ENCODE assay signal across 27 mouse cellular contexts in genomic region chr10:115476506-115476905, GRCm38 (mm10).
DNase-seq lines count a peak whose midpoint lies in the region; ATAC-seq and TF ChIP-seq lines count a peak whose summit lies in the region.
"Had no signal": no experiment of that assay in that cellular context is flagged by ENCODE, and none has a peak within 500 bp of the region (broad histone marks: within the 10 kb centered on the region; RNA-seq: fewer than 3 reads in every experiment).

No protein-coding gene starts in this region.

- H3K27me3 ChIP-seq in liver, postnatal 0 days (ENCODE audit: insufficient read depth, low read length): no peaks in the 10 kb centered on the region
- no peaks in the 10 kb centered on the region for H3K27me3 ChIP-seq in liver, embryonic 11.5 days (replicated peaks; ENCODE audit: control insufficient read depth, insufficient read depth, low read length)
- no peaks in the 10 kb centered on the region for H3K27me3 ChIP-seq in stomach, embryonic 16.5 days (ENCODE audit: control insufficient read depth, insufficient read depth, low read length)
- H3K27me3 ChIP-seq in stomach, postnatal 0 days (ENCODE audit: control insufficient read depth, insufficient read depth, low read length): no peaks in the 10 kb centered on the region; the same call in 1 of the 2 replicates
- no peaks in the 10 kb centered on the region for H3K27me3 ChIP-seq in hindbrain, embryonic 16.5 days (replicated peaks; ENCODE audit: control insufficient read depth, insufficient read depth, low read length)
- H3K27me3 ChIP-seq: heart, embryonic 12.5 days; heart, embryonic 15.5 days had no signal

- no peak for TF ChIP-seq EP300 in liver, postnatal 0 days (IDR thresholded peaks at IDR 0.05; ENCODE audit: low read depth)
- TF ChIP-seq EP300 in stomach, postnatal 0 days (optimal IDR thresholded peaks at IDR 0.05): no peak

- no peaks in the 10 kb centered on the region for H3K36me3 ChIP-seq in liver, postnatal 0 days (replicated peaks; ENCODE audit: insufficient read depth, low read length)
- no peaks in the 10 kb centered on the region for H3K36me3 ChIP-seq in liver, embryonic 11.5 days (ENCODE audit: control insufficient read depth, insufficient read depth, low read length)
- H3K36me3 ChIP-seq in stomach, embryonic 16.5 days (ENCODE audit: control insufficient read depth, insufficient read depth, low read length): no peaks in the 10 kb centered on the region
- no peaks in the 10 kb centered on the region for H3K36me3 ChIP-seq in stomach, postnatal 0 days (ENCODE audit: control insufficient read depth, insufficient read depth, low read length)
- no peaks in the 10 kb centered on the region for H3K36me3 ChIP-seq in hindbrain, embryonic 16.5 days (ENCODE audit: control insufficient read depth, insufficient read depth, low read length)
- H3K36me3 ChIP-seq: forebrain, embryonic 10.5 days; heart, embryonic 12.5 days; heart, embryonic 15.5 days; hindbrain, embryonic 10.5 days; hindbrain, embryonic 13.5 days had no signal

- H3K4me1 ChIP-seq in liver, postnatal 0 days (ENCODE audit: insufficient read depth): no peaks in the 10 kb centered on the region; the same call in none of the 2 replicates
- H3K4me1 ChIP-seq in liver, embryonic 11.5 days (replicated peaks; ENCODE audit: control insufficient read depth, insufficient read depth, low read length): peaks cover 3% of the 10 kb centered on the region; the same call in 1 of the 2 replicates
- H3K4me1 ChIP-seq in stomach, embryonic 16.5 days (ENCODE audit: control insufficient read depth, insufficient read depth, low read length): 0 out of 2 replicates have a peak, but pooled peaks cover 3% of the 10 kb centered on the region
- no peaks in the 10 kb centered on the region for H3K4me1 ChIP-seq in stomach, postnatal 0 days (replicated peaks; ENCODE audit: control insufficient read depth, insufficient read depth)
- H3K4me1 ChIP-seq in hindbrain, embryonic 16.5 days (ENCODE audit: control insufficient read depth, insufficient read depth, low read depth, low read length): peaks cover 9% of the 10 kb centered on the region

- 84% methylated on average over 9 of the region's 9 CpGs for WGBS in liver, postnatal 0 days (ENCODE audit: insufficient replicate concordance)
- WGBS in liver, embryonic 11.5 days: 85% methylated on average over 9 of the region's 9 CpGs
- 90% methylated on average over 9 of the region's 9 CpGs for WGBS in stomach, embryonic 16.5 days
- 95% methylated on average over 9 of the region's 9 CpGs for WGBS in stomach, postnatal 0 days
- 90% methylated on average over 9 of the region's 9 CpGs for WGBS in hindbrain, embryonic 16.5 days

- H3K4me3 ChIP-seq in liver, postnatal 0 days (ENCODE audit: low read depth, low read length): no peak overlapping the region
- no peak overlapping the region for H3K4me3 ChIP-seq in liver, embryonic 11.5 days (ENCODE audit: low read depth, low read length)
- H3K4me3 ChIP-seq in stomach, embryonic 16.5 days (replicated peaks; ENCODE audit: low read length): no peak overlapping the region
- no peak overlapping the region for H3K4me3 ChIP-seq in stomach, postnatal 0 days (ENCODE audit: low read depth, low read length)
- no peak overlapping the region for H3K4me3 ChIP-seq in hindbrain, embryonic 16.5 days (ENCODE audit: low read length)
- H3K4me3 ChIP-seq: forebrain, embryonic 10.5 days; forebrain, embryonic 13.5 days; heart, embryonic 12.5 days; heart, embryonic 15.5 days; hindbrain, embryonic 10.5 days; hindbrain, embryonic 13.5 days had no signal

- ATAC-seq in liver, postnatal 0 days: peak; percentile 27; the same call in 1 of the 2 replicates
- no peak for ATAC-seq in liver, embryonic 11.5 days (replicated peaks; ENCODE audit: low FRiP score)
- ATAC-seq in stomach, embryonic 16.5 days (ENCODE audit: insufficient read depth, low FRiP score): peak; percentile 37; the same call in 1 of the 2 replicates
- ATAC-seq in stomach, postnatal 0 days (ENCODE audit: low FRiP score, low TSS enrichment): no peak
- ATAC-seq in neutrophil, adult 5-6 weeks (ENCODE audit: extremely low read depth, insufficient number of reproducible peaks, low FRiP score, poor library complexity, severe bottlenecking): peak; percentile 53; the same call in 1 of the 2 replicates
- ATAC-seq in hindbrain, embryonic 16.5 days: no peak
- ATAC-seq in megakaryocyte-erythroid progenitor cell, adult 5-6 weeks (replicated peaks; ENCODE audit: low FRiP score, low TSS enrichment, poor library complexity, severe bottlenecking): no peak
- ATAC-seq: activated CD4-positive, CD25-positive, alpha-beta regulatory T cell, adult 4 months; forebrain, embryonic 13.5 days; forebrain, embryonic 16.5 days; hindbrain, postnatal 0 days had no signal

- H3K9ac ChIP-seq in liver, postnatal 0 days (replicated peaks): no peak overlapping the region
- no peak overlapping the region for H3K9ac ChIP-seq in liver, embryonic 11.5 days (ENCODE audit: low read depth, low read length)
- H3K9ac ChIP-seq in stomach, embryonic 16.5 days (ENCODE audit: low read length): no peak overlapping the region
- H3K9ac ChIP-seq in stomach, postnatal 0 days (ENCODE audit: low read length): no peak overlapping the region
- H3K9ac ChIP-seq in hindbrain, embryonic 16.5 days (ENCODE audit: low read depth, low read length): no peak overlapping the region
- H3K9ac ChIP-seq: forebrain, embryonic 13.5 days; heart, embryonic 12.5 days; heart, embryonic 15.5 days; hindbrain, embryonic 13.5 days had no signal

- DNase-seq in liver, postnatal 0 days: peak; percentile 26
- DNase-seq in liver, embryonic 11.5 days (ENCODE audit: low spot score): no peak
- no peak for DNase-seq in stomach, postnatal 0 days (ENCODE audit: low spot score)
- DNase-seq: adrenal gland, adult 8-10 months; adrenal gland, postnatal 25 days; cerebellum, adult 11-12 months; cerebellum, adult 8-10 months; cerebellum, postnatal 10 days; cerebellum, postnatal 36 days; embryo, embryonic 11 days; gastrocnemius, postnatal 10 days; gastrocnemius, postnatal 36 days; heart, postnatal 10 days; heart, postnatal 36 days had no signal

- H3K27ac ChIP-seq in liver, postnatal 0 days (ENCODE audit: low read depth): no peak overlapping the region
- H3K27ac ChIP-seq in liver, embryonic 11.5 days (ENCODE audit: low read depth, low read length): no peak overlapping the region
- H3K27ac ChIP-seq in stomach, embryonic 16.5 days (ENCODE audit: low read length): no peak overlapping the region
- H3K27ac ChIP-seq in stomach, postnatal 0 days (replicated peaks): no peak overlapping the region
- H3K27ac ChIP-seq in hindbrain, embryonic 16.5 days (ENCODE audit: low read depth, low read length): no peak overlapping the region
- H3K27ac ChIP-seq: forebrain, embryonic 10.5 days; forebrain, embryonic 13.5 days; heart, embryonic 15.5 days; hindbrain, embryonic 10.5 days; hindbrain, embryonic 13.5 days; hindbrain, postnatal 0 days had no signal

- H3K9me3 ChIP-seq in liver, postnatal 0 days (ENCODE audit: low read length): no peaks in the 10 kb centered on the region
- H3K9me3 ChIP-seq in liver, embryonic 11.5 days (ENCODE audit: control insufficient read depth, low read length): no peaks in the 10 kb centered on the region
- H3K9me3 ChIP-seq in stomach, embryonic 16.5 days (replicated peaks; ENCODE audit: control insufficient read depth, low read length): no peaks in the 10 kb centered on the region
- H3K9me3 ChIP-seq in stomach, postnatal 0 days (ENCODE audit: control insufficient read depth, low read length): no peaks in the 10 kb centered on the region
- H3K9me3 ChIP-seq in hindbrain, embryonic 16.5 days (ENCODE audit: control insufficient read depth, low read length): no peaks in the 10 kb centered on the region
- H3K9me3 ChIP-seq: forebrain, embryonic 10.5 days; forebrain, embryonic 13.5 days; heart, embryonic 12.5 days; heart, embryonic 15.5 days; hindbrain, embryonic 10.5 days; hindbrain, embryonic 13.5 days had no signal

- TF ChIP-seq CTCF in liver, postnatal 0 days (IDR thresholded peaks at IDR 0.05; ENCODE audit: low read depth): no peak
- TF ChIP-seq CTCF in stomach, postnatal 0 days (IDR thresholded peaks at IDR 0.05; ENCODE audit: low read depth): no peak

- no peak overlapping the region for H3K4me2 ChIP-seq in liver, postnatal 0 days (ENCODE audit: low read depth, low read length)
- H3K4me2 ChIP-seq in liver, embryonic 11.5 days: no peak overlapping the region
- no peak overlapping the region for H3K4me2 ChIP-seq in stomach, embryonic 16.5 days (ENCODE audit: low read depth, low read length)
- H3K4me2 ChIP-seq in stomach, postnatal 0 days (replicated peaks; ENCODE audit: low read depth): no peak overlapping the region
- H3K4me2 ChIP-seq in hindbrain, embryonic 16.5 days (ENCODE audit: low read length): no peak overlapping the region
- H3K4me2 ChIP-seq: forebrain, embryonic 13.5 days; heart, embryonic 12.5 days; heart, embryonic 15.5 days; hindbrain, embryonic 13.5 days had no signal

Comparison
In these comparisons a context has a peak if more than half of its experiments do, and no peak if none do; other contexts are left out.
1. ATAC-seq: peak in liver, postnatal 0 days (single experiment), stomach, embryonic 16.5 days (single experiment) and neutrophil, adult 5-6 weeks (single experiment); none in liver, embryonic 11.5 days (single experiment), stomach, postnatal 0 days (single experiment), hindbrain, embryonic 16.5 days (single experiment) and megakaryocyte-erythroid progenitor cell, adult 5-6 weeks (single experiment).